Mouse (Mus musculus) MEL (cell line): ENCODE data around the gene Tmem255b. TPM values are rescaled to one million over a fixed set of nuclear protein-coding genes. Genes with fewer than 3 reads are reported as not detected.
A peak's percentile ranks its signal among the peaks of the same experiment; 100 is the strongest.

Source experiments
- DNase-seq: peaks from one replicate; pipeline ENCODE4 v3.0.0; 2011; ENCODE audit warnings: low read depth, low spot score
- H3K27ac ChIP-seq: 2 replicates; pipeline ENCODE4 v1.5.1; 2012; ENCODE audit warnings: low read depth, mild to moderate bottlenecking, control low read depth, low read length, moderate library complexity; ENCODE audit not compliant: control insufficient read depth
- H3K27me3 ChIP-seq, 2 experiments: fragments of 150-350 bp in 1 of 2; sonication (generic) in 1 of 2; 2 replicates each; pipeline ENCODE4 v1.6.1; 2012; ENCODE audit warnings: low read length in 2 of 2, mild to moderate bottlenecking in 2 of 2, improper control_type of control experiment in 1 of 2, moderate library complexity in 1 of 2; ENCODE audit not compliant: insufficient read depth in 2 of 2, control insufficient read depth in 1 of 2
- H3K36me3 ChIP-seq, 2 experiments: 2 replicates each; pipeline ENCODE4 v1.6.1; 2012 to 2014; ENCODE audit warnings: low read length in 2 of 2, improper control_type of control experiment in 1 of 2, inconsistent platforms in 1 of 2, mild to moderate bottlenecking in 1 of 2; ENCODE audit not compliant: insufficient read depth in 2 of 2, control insufficient read depth in 1 of 2
- H3K4me1 ChIP-seq, 2 experiments: fragments of 150-350 bp in 1 of 2; sonication (generic) in 1 of 2; 2 replicates each; pipeline ENCODE4 v1.6.1; 2012; ENCODE audit warnings: low read length in 2 of 2, improper control_type of control experiment in 1 of 2, mild to moderate bottlenecking in 1 of 2; ENCODE audit not compliant: insufficient read depth in 2 of 2, control insufficient read depth in 1 of 2
- H3K4me3 ChIP-seq, 2 experiments: fragments of 150-350 bp in 1 of 2; sonication (generic) in 1 of 2; 2 replicates each; pipeline ENCODE4 v1.5.1; 2012; ENCODE audit warnings: low read depth in 2 of 2, low read length in 2 of 2, mild to moderate bottlenecking in 2 of 2, moderate library complexity in 2 of 2, control low read depth in 1 of 2, improper control_type of control experiment in 1 of 2; ENCODE audit not compliant: control insufficient read depth in 1 of 2, insufficient read depth in 1 of 2
- H3K79me2 ChIP-seq: 2 replicates; pipeline ENCODE4 v1.6.1; 2012; ENCODE audit warnings: mild to moderate bottlenecking, low read length, moderate library complexity; ENCODE audit not compliant: control insufficient read depth, poor library complexity, insufficient read depth
- H3K9ac ChIP-seq: 2 replicates; pipeline ENCODE4 v1.6.1; 2012; ENCODE audit warnings: low read depth, mild to moderate bottlenecking, control low read depth, low read length, moderate library complexity; ENCODE audit not compliant: control insufficient read depth, poor library complexity, severe bottlenecking
- H3K9me3 ChIP-seq: fragments of 150-350 bp; sonication (generic); replicated peaks from 2 replicates; pipeline ENCODE4 v1.6.1; 2012; ENCODE audit warnings: mild to moderate bottlenecking, low read length, improper control_type of control experiment, moderate library complexity; ENCODE audit not compliant: insufficient read depth
- CHD1 ChIP-seq: IDR thresholded peaks from 2 replicates; pipeline ENCODE4 v1.6.1; 2012; ENCODE audit warnings: low read depth, mild to moderate bottlenecking, inconsistent platforms, low read length, improper control_type of control experiment
- E2F4 ChIP-seq: IDR thresholded peaks from 2 replicates; pipeline ENCODE4 v1.6.1; 2011; ENCODE audit warnings: low read depth, low read length, improper control_type of control experiment, borderline replicate concordance
- EP300 ChIP-seq, 2 experiments: IDR thresholded peaks; 2 replicates each; pipeline ENCODE4 v1.6.1; 2011; ENCODE audit warnings: improper control_type of control experiment in 2 of 2, low read length in 2 of 2, low read depth in 1 of 2, mild to moderate bottlenecking in 1 of 2
- GABPA ChIP-seq: IDR thresholded peaks from 2 replicates; pipeline ENCODE4 v1.6.1; 2012; ENCODE audit warnings: low read depth, mild to moderate bottlenecking, inconsistent platforms, low read length, improper control_type of control experiment, moderate library complexity
- MAFK ChIP-seq: IDR thresholded peaks from 2 replicates; pipeline ENCODE4 v1.6.1; 2011; ENCODE audit warnings: low read depth, mild to moderate bottlenecking, low read length, improper control_type of control experiment, borderline replicate concordance
- MAX ChIP-seq: IDR thresholded peaks from 2 replicates; pipeline ENCODE4 v1.6.1; 2011; ENCODE audit warnings: low read length, improper control_type of control experiment
- MAZ ChIP-seq: IDR thresholded peaks from 2 replicates; pipeline ENCODE4 v1.6.1; 2012; ENCODE audit warnings: low read depth, mild to moderate bottlenecking, inconsistent platforms, low read length, improper control_type of control experiment
- POLR2A ChIP-seq, 2 experiments: IDR thresholded peaks; 2 replicates each; pipeline ENCODE4 v1.6.1; 2011 to 2012; ENCODE audit warnings: low read length in 2 of 2, mild to moderate bottlenecking in 2 of 2, control low read depth in 1 of 2, improper control_type of control experiment in 1 of 2, low read depth in 1 of 2, moderate library complexity in 1 of 2; ENCODE audit not compliant: control insufficient read depth in 1 of 2, insufficient read depth in 1 of 2, poor library complexity in 1 of 2
- SMC3 ChIP-seq: IDR thresholded peaks from 2 replicates; pipeline ENCODE4 v1.6.1; 2011; ENCODE audit warnings: low read depth, low read length, improper control_type of control experiment
- polyA plus RNA-seq, 2 experiments: library from polyadenylated mRNA; stranded (reverse) in 1 of 2; unstranded in 1 of 2; fragments of >175 nt in 1 of 2; fragments of >200 nt in 1 of 2; gene quantifications; 2 replicates each; pipeline versions ENCODE4 v1.2.1 to v1.2.4; 2012; ENCODE audit warnings: low replicate concordance in 2 of 2, low read depth in 1 of 2; ENCODE audit not compliant: insufficient read length in 2 of 2, insufficient read depth in 1 of 2, missing spikeins in 1 of 2
- total RNA-seq: library from RNA; depleted of rRNA; stranded (reverse); fragments of 300-350 nt; gene quantifications from 2 replicates; pipeline ENCODE4 v1.2.3, GENCODE M21; 2012; rRNA removed

Tmem255b gene
- total and polyA plus RNA-seq, 3 experiments = not detected

DNA sequence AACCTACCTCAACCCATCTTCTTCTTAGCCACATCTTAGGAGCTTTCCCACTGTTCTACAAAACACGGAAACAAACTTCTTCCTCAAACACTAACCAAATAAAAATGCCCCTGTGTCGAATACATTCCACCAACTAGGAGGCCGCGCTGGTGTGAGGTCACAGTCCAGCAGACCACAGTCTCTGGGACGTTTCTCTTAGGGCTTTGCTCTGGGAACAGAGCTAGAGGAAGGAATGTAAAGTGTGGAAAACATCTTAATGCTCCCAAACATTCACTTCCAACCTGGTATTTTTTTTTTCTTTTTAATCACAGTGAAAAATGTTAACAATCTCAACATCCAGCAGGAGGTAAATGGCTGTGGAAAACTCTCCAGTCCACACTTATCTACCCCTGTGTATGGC is 81.7 kb downstream of the Tmem255b start:
- DNase-seq = no peak

DNA sequence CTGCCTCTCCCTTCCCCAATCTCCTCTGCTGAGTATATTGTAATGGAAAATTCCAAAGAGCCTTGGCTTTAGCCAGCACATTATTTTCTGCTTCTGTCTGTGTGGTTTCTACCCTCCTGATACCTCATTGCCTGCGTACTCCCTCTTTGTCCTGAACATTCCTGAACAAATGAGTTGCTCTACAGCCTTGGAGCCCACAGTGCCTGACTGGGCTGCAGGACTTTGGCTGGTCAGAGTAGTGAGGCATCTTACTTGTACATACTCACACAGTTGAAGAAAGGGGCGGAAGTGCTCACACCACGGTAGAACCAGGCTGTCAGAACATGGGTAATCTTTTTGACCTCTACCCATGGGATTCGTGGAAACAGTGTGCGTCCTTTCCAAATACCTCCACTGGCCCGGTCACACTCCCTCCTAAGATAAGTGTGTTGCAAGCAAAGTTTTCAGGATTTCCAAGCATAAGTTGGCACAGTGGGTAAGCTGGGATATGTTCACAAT is 82.3 kb downstream of the Tmem255b start:
- H3K27ac ChIP-seq = no peak overlapping the region
- peaks cover 0 to 22% of the 10 kb centered on the region in 2 experiments; a peak in 2 of 4 replicates for H3K36me3 ChIP-seq
- no peaks in the 10 kb centered on the region for H3K9me3 ChIP-seq
- TF ChIP-seq CHD1 = no peak
- TF ChIP-seq E2F4 = no peak
- TF ChIP-seq SMC3 = no peak
- TF ChIP-seq MAFK = no peak
- TF ChIP-seq MAZ = no peak
- no peak overlapping the region for H3K9ac ChIP-seq
- no peaks in the 10 kb centered on the region for H3K79me2 ChIP-seq
- H3K27me3 ChIP-seq = peaks cover 1% of the 10 kb centered on the region in 2 experiments; a peak in 3 of 4 replicates
- no peak for DNase-seq
- H3K4me3 ChIP-seq = no peak overlapping the region
- peaks cover 19 to 29% of the 10 kb centered on the region in 2 experiments for H3K4me1 ChIP-seq

More for the DNA sequence above, 81.7 kb downstream of the Tmem255b start:
- H3K9ac ChIP-seq = 0 out of 2 replicates have a peak overlapping the region, but pooled peaks have one; percentile 13
- peaks cover 0 to 1% of the 10 kb centered on the region in 2 experiments; a peak in 2 of 4 replicates for H3K27me3 ChIP-seq
- H3K27ac ChIP-seq = peak overlapping the region; percentile 54
- peaks cover 20 to 29% of the 10 kb centered on the region in 2 experiments for H3K4me1 ChIP-seq
- no peaks in the 10 kb centered on the region for H3K9me3 ChIP-seq
- H3K4me3 ChIP-seq = no peak overlapping the region
- peaks cover 0 to 22% of the 10 kb centered on the region in 2 experiments; a peak in 2 of 4 replicates for H3K36me3 ChIP-seq
- TF ChIP-seq GABPA (no peak), EP300 (IDR thresholded peaks at IDR 0.05; ENCODE audit: low read depth in 1 of 2, low read length in 2 of 2) (no peak), SMC3 (no peak), MAFK (no peak), MAX (no peak), POLR2A (IDR thresholded peaks at IDR 0.05; ENCODE audit: control insufficient read depth in 1 of 2, insufficient read depth in 1 of 2, low read depth in 1 of 2, low read length in 2 of 2, poor library complexity in 1 of 2) (no peak)
- H3K79me2 ChIP-seq = no peaks in the 10 kb centered on the region

Other genes with a start within 250 kb of the Tmem255b start
- gene Grtp1, start 234.6 kb upstream of the Tmem255b start, total RNA-seq = 8.2 and 11.9 TPM in 2 replicates
- gene Grtp1, start 234.6 kb upstream of the Tmem255b start, polyA plus RNA-seq = 10 to 100 TPM in 1 of 2 experiments, not detected in 1; 15.1 TPM
- not detected in 2 replicates for gene Adprhl1, start 181.0 kb upstream of the Tmem255b start, total RNA-seq
- not detected for gene Adprhl1, start 181.0 kb upstream of the Tmem255b start, polyA plus RNA-seq
- gene Dcun1d2, start 147.1 kb upstream of the Tmem255b start, total RNA-seq = 15.3 and 19.9 TPM in 2 replicates
- 10 to 100 TPM in 1 of 2 experiments, not detected in 1; 19.1 TPM for gene Dcun1d2, start 147.1 kb upstream of the Tmem255b start, polyA plus RNA-seq
- gene Tmco3, start 147.0 kb upstream of the Tmem255b start, total RNA-seq = 9.3 and 11.8 TPM in 2 replicates
- 10 to 100 TPM in 1 of 2 experiments, not detected in 1; 20.3 TPM for gene Tmco3, start 147.0 kb upstream of the Tmem255b start, polyA plus RNA-seq
- 214 and 256 TPM in 2 replicates for gene Tfdp1, start 96.4 kb upstream of the Tmem255b start, total RNA-seq
- gene Tfdp1, start 96.4 kb upstream of the Tmem255b start, polyA plus RNA-seq = 100 to 1,000 TPM; 143 to 331 TPM
- gene Atp4b, start 38.4 kb upstream of the Tmem255b start, total RNA-seq = 0.08 TPM in 1 of 2 replicates, not detected in the other
- under 1 TPM in 1 of 2 experiments, not detected in 1; 0.14 TPM for gene Atp4b, start 38.4 kb upstream of the Tmem255b start, polyA plus RNA-seq
- under 0.01 TPM in 1 of 2 replicates, not detected in the other for gene Grk1, start 30.1 kb upstream of the Tmem255b start, total RNA-seq
- under 1 TPM in 1 of 2 experiments, not detected in 1; 0.03 TPM for gene Grk1, start 30.1 kb upstream of the Tmem255b start, polyA plus RNA-seq
- not detected in 2 replicates for gene Gas6, start 59.3 kb downstream of the Tmem255b start, total RNA-seq
- gene Gas6, start 59.3 kb downstream of the Tmem255b start, polyA plus RNA-seq = not detected
- not detected in 2 replicates for gene 1700029H14Rik, start 127.3 kb downstream of the Tmem255b start, total RNA-seq
- under 1 TPM in 1 of 2 experiments, not detected in 1; 0.06 TPM for gene 1700029H14Rik, start 127.3 kb downstream of the Tmem255b start, polyA plus RNA-seq
- gene Rasa3, start 242.4 kb downstream of the Tmem255b start, total RNA-seq = 18.3 and 22.4 TPM in 2 replicates
- gene Rasa3, start 242.4 kb downstream of the Tmem255b start, polyA plus RNA-seq = 10 to 100 TPM in 1 of 2 experiments, not detected in 1; 28.0 TPM